Mouse (Mus musculus) layer of hippocampus, adult 9-11 months (tissue): Measurements from ENCODE around the gene Cdk14.
"Not testable (repeated sequence)": the region's sequence is repeated elsewhere in the genome, so short reads cannot be mapped to it uniquely, and the experiment has no call there.

Experiments
- DNase-seq: peaks from one replicate; pipeline ENCODE4 v3.0.0; 2022

Cdk14 gene

GRCm38 (mm10) chr5:5365285-5366076, 54.6 kb downstream of the Cdk14 start:
- DNase-seq: no peak

GRCm38 (mm10) chr5:5361684-5362083, 58.4 kb downstream of the Cdk14 start:
- no peak for DNase-seq

- DNase-seq: no peak
These were observed 59.8 kb downstream of the Cdk14 start for GRCm38 (mm10) chr5:5360338-5360737.

GRCm38 (mm10) chr5:5359915-5360314, 60.2 kb downstream of the Cdk14 start:
- DNase-seq: no peak

GRCm38 (mm10) chr5:5359370-5359769, 60.7 kb downstream of the Cdk14 start:
- DNase-seq: no peak

- DNase-seq: no peak
These were observed 61.9 kb downstream of the Cdk14 start for GRCm38 (mm10) chr5:5358019-5358717.

- DNase-seq: no peak
These were observed 65.3 kb downstream of the Cdk14 start for GRCm38 (mm10) chr5:5354684-5355368.

GRCm38 (mm10) chr5:5353946-5354345, 66.2 kb downstream of the Cdk14 start:
- no peak for DNase-seq

GRCm38 (mm10) chr5:5344646-5345045, 75.5 kb downstream of the Cdk14 start:
- DNase-seq: no peak

GRCm38 (mm10) chr5:5343741-5344140, 76.4 kb downstream of the Cdk14 start:
- no peak for DNase-seq

GRCm38 (mm10) chr5:5343267-5343666, 76.8 kb downstream of the Cdk14 start:
- DNase-seq: no peak

GRCm38 (mm10) chr5:5342410-5343137, 77.5 kb downstream of the Cdk14 start:
- peak; percentile 71 for DNase-seq

- no peak for DNase-seq
These were observed 78.5 kb downstream of the Cdk14 start for GRCm38 (mm10) chr5:5341611-5342010.

- DNase-seq: no peak
These were observed 86.2 kb downstream of the Cdk14 start for GRCm38 (mm10) chr5:5333916-5334315.

GRCm38 (mm10) chr5:5330926-5331460, 89.1 kb downstream of the Cdk14 start:
- no peak for DNase-seq

- not testable (repeated sequence) for DNase-seq
These were observed 91.1 kb downstream of the Cdk14 start for GRCm38 (mm10) chr5:5329018-5329417.

- DNase-seq: no peak
These were observed 93.4 kb downstream of the Cdk14 start for GRCm38 (mm10) chr5:5326716-5327115.

GRCm38 (mm10) chr5:5322699-5323098, 97.4 kb downstream of the Cdk14 start:
- DNase-seq: no peak

- no peak for DNase-seq
These were observed 99.5 kb downstream of the Cdk14 start for GRCm38 (mm10) chr5:5320506-5321181.

GRCm38 (mm10) chr5:5319824-5320505, 100.1 kb downstream of the Cdk14 start:
- no peak for DNase-seq

- DNase-seq: no peak
These were observed 105.8 kb downstream of the Cdk14 start for GRCm38 (mm10) chr5:5314270-5314669.
